7 mouse cellular contexts compared by ENCODE assay signal in the genomic region with DNA sequence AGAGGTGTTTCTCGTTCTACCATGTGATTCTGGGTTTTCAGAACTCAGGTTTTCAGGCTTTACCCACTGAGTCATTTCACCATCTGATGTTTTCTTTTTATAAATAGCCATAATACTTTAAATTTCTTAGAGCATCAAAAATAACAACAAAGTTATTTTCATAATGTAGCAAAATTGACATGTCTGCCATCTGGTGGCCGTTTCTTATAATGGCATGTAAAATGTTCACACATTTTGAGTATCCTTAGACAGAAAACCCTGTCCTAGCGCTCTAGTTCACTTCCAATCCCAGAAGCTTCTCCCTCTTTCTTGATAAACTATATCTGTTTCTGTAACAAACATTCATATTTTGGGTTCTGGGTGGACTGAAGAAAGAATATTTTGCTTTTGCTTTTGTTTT. TPM values are rescaled to one million over a fixed set of nuclear protein-coding genes. Genes with fewer than 3 reads are reported as not detected.
A peak's percentile ranks its signal among the peaks of the same experiment; 100 is the strongest.
DNase-seq lines count a peak whose midpoint lies in the region.

No protein-coding gene starts in this region.

- peak; percentile 38 to 66 for DNase-seq in left cerebral cortex, adult 18-20 months (ENCODE audit: low spot score in 2 of 2)
- DNase-seq in left cerebral cortex, adult 11 months (ENCODE audit: low spot score) = no peak
- DNase-seq in CD8-positive naive resting alpha-beta T cell, adult 2 months (ENCODE audit: low read depth in 2 of 2, low spot score in 2 of 2) = peak; percentile 43 to 67
- peak; percentile 75 for DNase-seq in MEL-GATA-1-ER (ENCODE audit: extremely low read depth, low read depth)
- DNase-seq in embryo, embryonic 10 days (ENCODE audit: low spot score) = peak; percentile 69
- DNase-seq in left cerebral cortex, postnatal 14 days (ENCODE audit: low spot score in 2 of 2) = peak; percentile 66 to 76
- peak; percentile 30 for DNase-seq in right cerebral cortex, postnatal 4 days

- intact Hi-C loops in left cerebral cortex, postnatal 14 days (cut with DNase I) = loop anchor here (5.0 kb wide), 1 partner anchor 70 kb away; no protein-coding TSS in a partner anchor

RNA-seq across cellular contexts. Expression of a gene that starts 26.3 kb away (rescaled TPM):
- total RNA-seq in left cerebral cortex, adult 18-20 months (2021) = 10 to 100 TPM; 25.5 to 28.7 TPM
- 10 to 100 TPM; 18.0 to 18.4 TPM for total RNA-seq in left cerebral cortex, postnatal 14 days (2021)

RNA-seq across cellular contexts. Expression of a gene that starts 28.0 kb away (rescaled TPM):
- total RNA-seq in left cerebral cortex, adult 18-20 months (2021) = 1 to 10 TPM; 1.0 to 1.3 TPM
- under 1 TPM; 0.89 to 0.92 TPM for total RNA-seq in left cerebral cortex, postnatal 14 days (2021)

RNA-seq across cellular contexts. Expression of a gene that starts 55.2 kb away (rescaled TPM):
- under 1 TPM; 0.47 to 0.56 TPM for total RNA-seq in left cerebral cortex, adult 18-20 months (2021)
- under 1 TPM; 0.36 to 0.66 TPM for total RNA-seq in left cerebral cortex, postnatal 14 days (2021)
